Mouse (Mus musculus): ENCODE measurements around the gene Apoe. TPM values are rescaled to one million over a fixed set of nuclear protein-coding genes. Genes with fewer than 3 reads are reported as not detected.

Gene Apoe
- total RNA-seq, 4 experiments from 2014 or later, result 172 to 309 (median 253) TPM

GRCm38 (mm10) chr7:19664955-19665841 lies 33.8 kb downstream of the Apoe start, which contains the start of gene Clptm1:
Clptm1 (minus strand) TSS chr7:19665033.
- peak; percentile 99 for DNase-seq (ENCODE audit: low spot score)

- no peak for DNase-seq (ENCODE audit: low spot score)
These were observed 34.5 kb downstream of the Apoe start for GRCm38 (mm10) chr7:19664455-19664954.

GRCm38 (mm10) chr7:19663940-19664339 lies 35.0 kb downstream of the Apoe start:
- DNase-seq (ENCODE audit: low spot score), result no peak

- peak; percentile 73 for DNase-seq (ENCODE audit: low spot score)
These were observed 46.4 kb downstream of the Apoe start for GRCm38 (mm10) chr7:19652614-19653013.

- no peak for DNase-seq (ENCODE audit: low spot score)
These were observed 47.8 kb downstream of the Apoe start for GRCm38 (mm10) chr7:19651063-19651786.

Other genes with a start within 250 kb of the Apoe start
- 10 to 100 TPM; 22.8 to 26.4 (median 24.3) TPM for gene Mark4, start 240.4 kb downstream of the Apoe start, total RNA-seq (2022)
- 1 to 10 TPM in 3 of 4 experiments, under 1 TPM in 1; 0.94 to 1.5 (median 1.1) TPM for gene Exoc3l2, start 235.9 kb downstream of the Apoe start, total RNA-seq (2022)
- 1 to 10 TPM; 2.2 to 3.1 (median 3.0) TPM for gene Bloc1s3, start 190.8 kb downstream of the Apoe start, total RNA-seq (2022)
- 10 to 100 TPM; 36.3 to 44.7 (median 37.2) TPM for gene Trappc6a, start 190.8 kb downstream of the Apoe start, total RNA-seq (2022)
- gene Nkpd1, start 181.3 kb downstream of the Apoe start, total RNA-seq (2022), result not detected
- 10 to 100 TPM; 61.6 to 72.9 (median 63.8) TPM for gene Ppp1r37, start 136.1 kb downstream of the Apoe start, total RNA-seq (2022)
- gene Zfp296, start 121.9 kb downstream of the Apoe start, total RNA-seq (2022), result under 1 TPM; 0.25 to 0.84 (median 0.34) TPM
- 10 to 100 TPM; 44.9 to 65.4 (median 52.1) TPM for gene Gemin7, start 121.6 kb downstream of the Apoe start, total RNA-seq (2022)
- gene Clasrp, start 94.7 kb downstream of the Apoe start, total RNA-seq (2022), result 10 to 100 TPM in 3 of 4 experiments, 1 to 10 TPM in 1; 9.6 to 16.8 (median 12.1) TPM
- gene Relb, start 69.8 kb downstream of the Apoe start, total RNA-seq (2022), result 1 to 10 TPM; 6.4 to 9.2 (median 7.7) TPM
- gene Clptm1, start 34.2 kb downstream of the Apoe start, total RNA-seq (2022), result 10 to 100 TPM; 69.3 to 77.8 (median 72.6) TPM
- under 1 TPM in 1 of 4 experiments, not detected in 3; 0.92 TPM for gene Apoc2, start 21.2 kb downstream of the Apoe start, total RNA-seq (2022)
- gene Gm44805, start 17.8 kb downstream of the Apoe start, total RNA-seq (2022), result not detected
- gene Apoc4, start 17.7 kb downstream of the Apoe start, total RNA-seq (2022), result not detected
- 1 to 10 TPM in 1 of 4 experiments, under 1 TPM in 1, not detected in 2; 0.98 to 1.1 TPM for gene Apoc1, start 6.5 kb downstream of the Apoe start, total RNA-seq (2022)
- gene Tomm40, start 16.2 kb upstream of the Apoe start, total RNA-seq (2022), result 100 to 1,000 TPM in 1 of 4 experiments, 10 to 100 TPM in 3; 94.0 to 101 (median 99.2) TPM
- 10 to 100 TPM; 24.8 to 37.3 (median 34.9) TPM for gene Nectin2, start 51.3 kb upstream of the Apoe start, total RNA-seq (2022)
- 100 to 1,000 TPM; 185 to 199 (median 197) TPM for gene Bcam, start 71.8 kb upstream of the Apoe start, total RNA-seq (2022)
- under 1 TPM in 2 of 4 experiments, not detected in 2; 0.37 to 0.76 TPM for gene Cblc, start 97.6 kb upstream of the Apoe start, total RNA-seq (2022)
- gene Bcl3, start 123.6 kb upstream of the Apoe start, total RNA-seq (2022), result 1 to 10 TPM; 2.1 to 4.4 (median 3.5) TPM
- not detected for gene Gm19345, start 152.8 kb upstream of the Apoe start, total RNA-seq (2022)
- under 1 TPM in 1 of 4 experiments, not detected in 3; 0.27 TPM for gene Ceacam16, start 162.1 kb upstream of the Apoe start, total RNA-seq (2022)
- gene Ceacam19, start 188.8 kb upstream of the Apoe start, total RNA-seq (2022), result not detected
- gene Pvr, start 222.0 kb upstream of the Apoe start, total RNA-seq (2022), result 10 to 100 TPM; 17.9 to 25.0 (median 20.5) TPM

Measured in heart, adult 8-10 months (tissue).